Mouse (Mus musculus): ENCODE data around the gene Asic2.

GRCm38 (mm10) chr11:81057506-81057905, 910.8 kb downstream of the Asic2 start:
- TF ChIP-seq POLR2A (IDR thresholded peaks at IDR 0.05; ENCODE audit: low read depth, low read length) (no peak), CTCF (conservative IDR thresholded peaks at IDR 0.05; ENCODE audit: insufficient read depth, insufficient read length, low read depth, low read length) (no peak)
